Mouse (Mus musculus) large intestine, adult 2 months (tissue): ENCODE measurements around the gene Snapc1. TPM values are rescaled to one million over a fixed set of nuclear protein-coding genes. Genes with fewer than 3 reads are reported as not detected.
A peak's percentile ranks its signal among the peaks of the same experiment; 100 is the strongest.

Experiments
- DNase-seq: peaks from one replicate; pipeline ENCODE4 v3.0.0-alpha.2; 2012; ENCODE audit warnings: low read depth, low spot score
- WGBS: fragments of 180-500 bp; shearing (Covaris S2); methylation state at CpG from one replicate; pipeline ENCODE4 v1.1.7; 2018; 5-methylcytosine and 5-hydroxymethylcytosine counted together
- polyA plus RNA-seq: library from polyadenylated mRNA; depleted of rRNA; stranded (reverse); fragments of >200 nt; gene quantifications from 2 replicates; pipeline ENCODE4 v1.2.3, GENCODE M21; 2012; rRNA removed

Gene Snapc1
- polyA plus RNA-seq = 3.7 and 4.0 TPM in 2 replicates

DNA sequence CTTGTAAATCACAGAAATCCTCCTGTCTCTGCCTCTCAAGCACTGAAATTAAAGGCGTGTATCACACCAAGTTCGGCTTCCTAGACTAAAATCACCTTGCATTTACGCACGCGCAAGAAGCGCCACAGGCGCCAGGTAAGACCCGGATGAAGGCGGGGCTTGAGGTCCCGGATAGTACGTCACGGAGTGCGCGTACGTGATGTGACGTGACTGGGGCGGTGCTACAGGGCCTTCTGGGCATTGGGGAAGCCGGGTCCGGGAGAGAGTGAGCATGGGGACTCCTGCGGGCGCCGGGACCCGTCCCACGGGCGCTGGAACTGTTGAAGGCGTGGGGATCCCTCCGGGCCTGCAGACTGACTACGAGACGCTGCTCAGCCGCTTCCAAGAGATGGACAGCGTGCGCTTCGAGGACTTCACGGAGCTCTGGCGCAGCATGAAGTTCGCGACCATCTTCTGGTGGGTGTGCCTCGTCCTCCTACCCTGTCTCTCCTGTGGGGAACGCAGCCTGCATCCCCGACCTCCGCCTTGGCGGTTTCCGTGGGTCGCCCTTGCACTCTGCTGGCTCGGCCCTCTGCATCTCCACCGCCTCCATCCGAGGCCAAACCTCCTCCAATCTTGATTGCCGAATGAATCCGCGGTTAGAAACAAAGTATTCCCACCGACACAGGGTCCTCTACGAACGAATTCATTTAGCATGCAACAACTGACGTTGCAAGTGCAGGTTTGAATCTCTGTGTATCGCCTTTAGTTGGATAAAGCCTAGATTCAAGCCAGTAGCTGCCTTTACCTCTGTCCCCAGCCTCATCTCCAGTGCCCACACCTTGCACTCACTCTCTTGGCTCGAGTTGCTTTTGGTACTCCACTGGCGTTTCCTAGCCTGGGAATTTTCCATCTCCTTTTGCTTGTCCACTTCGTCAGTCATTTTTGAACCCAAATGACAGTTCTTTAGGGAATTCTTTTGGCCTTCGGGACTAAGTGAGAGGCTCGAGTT lies at the start of gene Snapc1:
Gene Snapc1 (plus strand): TSS at position 191 of the 991 bp plus-strand sequence.
- DNase-seq = peak; percentile 96
- WGBS = under 1% methylated on average over 60 of the region's 60 CpGs

DNA sequence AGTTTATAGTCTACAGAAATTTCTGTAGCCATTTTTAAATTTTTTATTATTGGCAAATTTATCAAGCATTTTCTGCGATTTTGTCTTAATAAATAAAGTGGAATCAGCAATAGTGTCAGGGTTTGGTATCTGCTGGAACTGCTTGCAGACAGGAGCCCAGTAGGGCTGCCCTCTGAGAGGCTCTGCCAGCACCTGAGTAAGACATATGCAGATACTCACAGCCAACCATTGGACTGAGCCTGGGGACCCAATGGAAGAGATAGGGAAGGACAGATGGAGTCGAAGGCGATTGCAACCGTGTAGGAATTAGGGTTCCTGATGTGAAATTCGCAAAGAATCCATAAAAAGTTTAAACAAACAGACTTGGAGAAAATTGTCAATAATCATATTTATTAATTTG lies 45.8 kb upstream of the Snapc1 start:
- no peak for DNase-seq
- 92% methylated on average over 5 of the region's 5 CpGs for WGBS

DNA sequence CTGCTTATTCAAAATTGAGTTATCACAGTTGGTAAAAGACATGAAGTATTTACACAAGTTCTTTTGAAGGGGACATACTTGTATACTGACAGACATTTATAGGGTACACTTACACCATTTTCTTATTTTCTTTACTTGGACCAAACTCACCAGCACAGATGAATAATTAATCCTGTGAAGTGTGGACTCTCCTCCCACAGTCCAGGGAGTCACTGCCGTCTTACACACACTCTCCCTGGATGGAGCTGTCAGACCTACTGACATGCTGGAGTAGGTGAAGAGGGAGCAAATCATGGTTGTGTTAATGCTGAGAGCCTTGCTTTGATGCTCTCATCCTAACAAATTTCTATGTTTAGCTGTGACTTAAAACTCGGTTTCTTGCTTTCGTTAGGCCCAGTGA lies 34.0 kb upstream of the Snapc1 start:
- 86% methylated on average over 3 of the region's 3 CpGs for WGBS
- DNase-seq = no peak

DNA sequence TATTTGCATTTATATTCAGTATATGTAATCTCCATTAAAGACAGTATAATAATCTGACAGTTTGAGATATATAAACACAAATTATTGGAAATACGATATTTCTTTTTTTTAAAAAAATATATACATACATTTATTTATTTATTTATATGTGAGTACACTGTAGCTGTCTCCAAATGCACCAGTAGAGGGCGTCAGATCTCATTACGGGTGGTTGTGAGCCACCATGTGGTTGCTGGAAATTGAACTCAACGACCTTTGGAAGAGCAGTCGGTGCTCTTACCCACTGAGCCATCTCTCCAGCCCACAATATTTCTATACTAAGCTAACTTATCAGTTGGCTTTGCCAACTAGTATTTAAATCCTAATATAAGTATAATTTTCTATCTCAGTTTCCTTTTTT lies 33.0 kb upstream of the Snapc1 start:
- 51% methylated on average over 5 of the region's 5 CpGs for whole genome bisulfite sequencing
- no peak for DNase-seq

DNA sequence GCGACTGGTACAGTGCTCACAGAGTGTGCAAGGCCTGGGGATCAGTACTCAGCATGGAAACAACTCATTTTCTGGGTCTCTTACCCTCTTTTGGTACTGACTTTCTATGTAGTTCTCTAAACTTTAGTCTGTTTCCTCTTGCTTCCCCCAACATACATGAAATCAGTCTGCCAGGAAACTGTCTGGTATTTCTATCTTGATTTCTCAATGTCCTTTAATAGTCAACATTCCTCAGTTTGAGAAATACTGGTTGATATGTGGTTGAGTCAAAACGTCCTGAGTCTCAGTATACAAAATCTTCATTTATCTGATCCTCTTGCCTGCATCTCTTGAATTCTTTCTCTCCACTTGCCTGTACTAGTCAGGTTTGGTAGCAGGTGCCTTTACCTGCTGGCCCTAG lies 29.8 kb upstream of the Snapc1 start:
- no peak for DNase-seq
- WGBS = 81% methylated on average over 2 of the region's 2 CpGs

DNA sequence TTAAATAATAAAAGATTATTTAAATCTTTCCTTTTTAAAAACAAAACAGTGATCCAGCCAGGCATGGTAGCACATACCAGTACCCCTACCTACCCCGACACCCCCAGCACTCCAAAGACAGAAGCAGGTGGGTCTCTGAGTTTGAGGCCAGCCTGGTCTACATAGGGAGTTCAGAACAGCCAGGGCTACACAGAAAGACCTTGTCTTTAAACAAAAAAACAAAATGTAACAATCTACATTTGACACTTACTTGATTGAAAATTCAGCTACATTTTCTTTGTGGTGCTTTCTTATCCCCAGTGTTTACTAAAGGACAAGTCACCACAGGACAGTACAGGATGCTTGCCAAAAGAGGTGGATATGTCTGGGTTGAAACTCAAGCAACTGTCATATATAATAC lies 26.9 kb upstream of the Snapc1 start, which contains the start of gene Gm49321:
Gene Gm49321 (plus strand): TSS at position 301 of the 400 bp plus-strand sequence.
- WGBS = 98% methylated on average over 1 of the region's 1 CpGs
- no peak for DNase-seq

DNA sequence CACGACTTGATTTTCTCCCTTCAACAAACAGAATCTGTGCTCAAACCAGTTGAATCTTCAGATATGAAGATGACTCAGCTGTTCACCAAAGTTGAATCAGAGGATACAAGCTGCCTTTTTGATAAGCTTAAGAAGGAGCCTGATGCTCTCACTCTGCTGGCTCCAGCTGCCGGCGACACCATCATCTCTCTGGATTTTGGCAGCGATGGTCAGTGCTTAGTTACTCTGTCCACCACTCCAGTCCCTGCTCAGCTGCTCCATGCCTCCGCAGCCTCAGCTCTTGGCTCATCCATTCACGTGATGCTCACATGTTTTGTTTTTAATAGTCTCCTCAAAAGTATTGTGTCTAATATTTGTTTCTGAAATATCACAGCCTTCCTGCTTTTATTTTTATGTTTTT lies 24.7 kb upstream of the Snapc1 start:
- 89% methylated on average over 6 of the region's 6 CpGs for WGBS
- no peak for DNase-seq

DNA sequence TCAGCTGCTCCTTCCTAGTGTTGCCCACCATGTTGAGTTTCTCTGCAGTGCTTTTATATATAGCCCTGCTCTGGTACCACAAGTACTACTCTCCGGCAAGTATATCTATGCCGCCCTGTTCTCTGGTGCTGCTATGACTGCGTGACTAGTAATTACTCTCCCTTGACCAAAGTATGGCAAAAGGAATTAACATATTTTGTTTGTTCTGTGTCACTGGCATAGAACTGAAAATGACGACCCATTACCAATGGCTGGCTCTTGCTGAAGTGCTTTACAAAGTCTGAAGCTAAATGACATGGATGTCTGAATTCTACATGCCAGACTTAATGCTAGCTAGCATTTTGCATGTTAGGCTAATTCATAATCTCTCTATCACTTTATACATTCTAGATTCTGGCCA lies 15.9 kb upstream of the Snapc1 start:
- 90% methylated on average over 4 of the region's 4 CpGs for WGBS
- DNase-seq = no peak

DNA sequence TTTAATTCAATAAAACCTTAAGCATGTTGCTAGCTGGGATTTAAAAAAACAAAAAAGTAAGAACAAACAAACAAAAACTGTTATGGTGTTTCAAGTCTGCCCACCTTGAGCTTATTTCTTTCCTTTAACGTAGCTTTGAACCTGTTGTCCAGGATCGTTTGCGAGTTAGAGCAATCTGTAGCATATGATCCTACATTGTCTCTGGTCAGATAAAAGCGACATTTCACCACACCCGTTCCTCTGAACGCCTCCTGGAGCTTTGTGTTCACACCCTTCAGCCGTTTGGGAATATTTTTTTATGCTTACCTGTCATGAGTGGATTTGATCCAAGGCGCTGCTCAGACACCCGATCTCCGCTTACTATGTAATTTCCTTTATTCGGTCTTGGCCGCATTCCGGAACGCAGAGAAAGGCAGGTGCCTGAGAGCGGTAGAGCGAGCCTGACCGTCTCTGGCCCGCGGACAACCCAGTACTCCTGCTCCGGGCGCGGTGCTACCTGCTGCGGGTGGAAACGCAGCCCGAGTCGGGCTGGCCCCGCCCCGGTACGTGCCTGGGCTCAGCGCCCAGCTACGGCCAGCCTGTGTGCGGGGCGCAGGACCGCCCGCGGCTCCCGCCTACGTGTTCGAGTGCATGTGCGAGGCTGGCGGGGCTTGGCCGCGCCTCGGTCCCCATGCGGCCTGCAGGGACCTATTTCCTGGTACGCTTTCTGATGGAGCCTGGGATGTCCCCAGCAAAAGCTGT lies 14.8 kb upstream of the Snapc1 start:
- 9% methylated on average over 46 of the region's 46 CpGs for WGBS
- no peak for DNase-seq

DNA sequence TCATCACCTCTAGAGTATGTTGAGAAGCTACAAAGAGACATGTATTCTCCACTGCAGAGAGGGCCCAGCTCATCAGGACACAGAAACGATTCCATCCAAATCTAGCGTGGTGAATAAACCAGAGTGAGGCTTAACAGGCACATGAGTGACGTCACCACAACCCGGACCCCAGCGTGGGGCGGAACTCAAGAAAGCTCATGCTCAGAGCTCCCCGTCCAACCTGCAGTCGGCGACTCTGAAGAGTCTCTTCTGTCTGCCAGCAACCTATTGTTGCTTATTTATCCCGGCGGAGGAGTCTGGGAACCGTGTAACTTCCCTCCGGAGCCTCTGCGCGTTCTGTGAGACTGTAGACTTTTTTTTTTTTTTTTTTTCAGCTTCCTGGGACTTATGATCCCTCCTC lies 11.4 kb upstream of the Snapc1 start:
- DNase-seq = no peak
- WGBS = 12% methylated on average over 15 of the region's 15 CpGs

DNA sequence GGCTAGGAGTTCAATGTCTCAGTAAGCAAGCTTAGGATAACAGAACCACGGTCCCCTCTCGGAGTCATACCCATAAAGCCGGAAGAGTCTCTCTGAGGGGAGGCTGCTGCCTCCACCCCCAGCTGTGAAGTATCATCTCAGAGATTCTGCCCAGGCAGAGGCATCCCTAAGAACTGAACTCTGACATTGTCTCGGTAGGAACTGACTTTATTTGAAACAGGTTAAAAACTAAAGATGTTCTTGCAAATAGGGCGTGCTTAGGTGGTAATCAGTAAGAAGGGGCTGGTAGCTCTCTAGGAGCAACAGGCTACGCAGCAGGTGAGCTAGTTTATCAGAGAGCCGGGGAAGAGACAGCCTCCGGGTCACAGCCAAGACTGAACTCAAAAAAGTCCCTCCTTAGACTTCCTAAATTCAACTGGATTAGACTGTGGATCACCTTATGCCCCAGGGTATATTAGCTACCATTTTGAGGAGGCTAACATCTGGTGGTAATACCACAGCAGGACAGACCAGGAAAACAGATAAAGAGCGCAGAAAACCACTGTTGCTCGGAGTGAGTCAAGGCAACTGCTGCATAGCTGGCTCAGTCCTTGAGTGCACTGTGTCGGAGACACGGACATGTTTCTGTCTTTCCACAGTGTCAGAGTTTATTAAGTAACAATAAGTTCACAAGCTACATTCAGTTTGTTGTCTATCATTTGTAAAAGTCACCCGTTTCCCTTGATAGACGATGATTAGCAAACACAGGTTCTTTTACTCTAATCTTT lies 10.7 kb upstream of the Snapc1 start:
- no peak for DNase-seq
- 65% methylated on average over 14 of the region's 14 CpGs for WGBS

DNA sequence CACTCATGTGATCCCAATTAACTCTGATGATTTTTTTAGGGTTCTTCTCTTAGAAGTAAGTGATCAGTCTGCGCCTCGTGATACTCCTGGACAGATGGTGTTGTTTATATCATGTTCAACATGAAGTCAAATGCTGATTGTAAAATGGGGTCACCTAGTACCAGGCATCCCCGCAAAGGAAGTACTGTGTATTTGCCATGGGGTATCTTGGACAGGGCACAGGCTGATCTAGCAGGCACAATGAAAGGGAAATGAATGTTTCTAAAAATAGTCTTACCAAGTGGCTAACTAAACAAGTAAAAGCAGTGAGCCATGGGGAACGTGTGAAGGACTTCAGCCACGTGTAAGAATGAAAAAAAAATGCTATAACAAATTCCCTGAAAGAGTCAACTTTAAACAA lies 9.5 kb upstream of the Snapc1 start:
- 65% methylated on average over 5 of the region's 5 CpGs for WGBS
- no peak for DNase-seq

DNA sequence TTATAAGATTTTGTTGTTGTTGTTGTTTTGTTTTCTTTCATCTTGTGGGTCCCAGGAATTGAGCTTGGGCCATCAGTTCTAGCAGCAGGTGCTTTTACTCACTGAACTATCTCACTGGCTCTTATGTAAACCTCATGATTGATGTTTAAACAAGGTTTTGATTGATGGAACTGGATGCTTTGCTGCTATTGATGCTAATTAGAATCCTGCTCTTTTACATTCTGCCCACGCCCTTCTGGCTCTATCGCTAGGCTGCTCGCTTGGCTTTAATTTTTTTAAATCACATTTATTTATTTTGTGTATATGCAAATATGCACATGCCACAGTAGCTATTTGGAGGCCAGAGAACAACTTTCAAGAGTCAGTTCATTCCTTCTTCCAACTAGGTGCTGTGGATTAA lies 6.6 kb upstream of the Snapc1 start:
- DNase-seq = no peak
- WGBS = 63% methylated on average over 3 of the region's 3 CpGs

DNA sequence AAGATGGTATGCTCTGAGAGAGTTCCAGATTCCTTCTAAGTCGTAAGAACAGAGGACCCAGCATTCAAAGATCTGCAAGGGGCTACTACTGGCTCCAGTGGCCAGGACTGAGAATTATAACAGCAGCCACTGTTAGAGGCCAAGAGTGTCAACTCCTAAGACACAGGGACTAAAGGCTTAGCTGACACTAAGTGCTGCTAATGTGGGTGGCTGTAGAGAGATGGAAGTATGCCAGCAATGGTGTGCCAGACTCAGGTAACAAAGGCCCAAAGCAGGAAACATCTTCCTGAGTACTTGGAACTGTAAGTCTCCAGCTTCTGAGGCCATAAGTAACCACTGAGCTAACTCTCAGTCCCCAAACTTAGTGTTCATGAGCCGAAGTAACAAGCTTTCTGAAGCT lies 5.5 kb upstream of the Snapc1 start:
- WGBS = 88% methylated on average over 2 of the region's 2 CpGs
- DNase-seq = no peak

DNA sequence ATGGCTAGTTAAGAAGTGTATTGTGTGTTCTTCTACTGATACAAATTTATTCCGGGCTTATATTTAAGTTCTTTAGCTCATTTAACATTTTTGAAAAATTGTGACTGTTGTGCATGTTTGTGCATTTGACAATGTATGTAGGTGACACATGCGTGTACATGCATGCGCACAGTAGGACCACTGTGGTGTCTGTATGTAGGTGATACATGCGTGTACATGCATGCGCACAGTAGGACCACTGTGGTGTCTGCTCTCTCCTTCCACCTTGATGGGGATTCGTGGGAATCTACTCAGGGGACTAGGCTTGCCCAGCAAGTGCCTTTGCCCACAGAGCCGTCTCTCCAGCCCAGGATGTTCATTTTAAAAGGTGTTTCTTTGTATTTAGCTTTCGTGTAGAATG lies 4.9 kb downstream of the Snapc1 start:
- 96% methylated on average over 8 of the region's 8 CpGs for WGBS
- DNase-seq = no peak

DNA sequence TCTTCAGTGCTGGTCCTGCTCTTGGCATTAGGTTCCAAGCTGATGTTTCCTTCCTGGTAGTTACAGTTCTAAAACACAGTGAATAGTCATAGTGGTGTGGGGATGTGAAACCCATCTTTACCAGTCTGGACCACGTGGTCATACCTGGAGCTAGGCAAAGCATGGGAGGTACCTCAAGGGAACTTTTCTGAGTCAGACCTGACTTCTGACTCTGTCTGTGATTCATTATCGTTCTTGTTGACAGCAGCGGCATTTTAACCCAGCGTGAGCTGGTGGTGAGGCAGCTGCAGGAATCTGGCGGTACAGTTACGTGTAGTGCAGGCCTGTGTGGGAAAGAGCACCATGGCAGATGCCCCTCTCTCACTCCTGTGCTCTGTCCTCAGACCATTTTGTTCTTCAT lies 10.3 kb downstream of the Snapc1 start:
- no peak for DNase-seq
- 90% methylated on average over 6 of the region's 6 CpGs for WGBS

DNA sequence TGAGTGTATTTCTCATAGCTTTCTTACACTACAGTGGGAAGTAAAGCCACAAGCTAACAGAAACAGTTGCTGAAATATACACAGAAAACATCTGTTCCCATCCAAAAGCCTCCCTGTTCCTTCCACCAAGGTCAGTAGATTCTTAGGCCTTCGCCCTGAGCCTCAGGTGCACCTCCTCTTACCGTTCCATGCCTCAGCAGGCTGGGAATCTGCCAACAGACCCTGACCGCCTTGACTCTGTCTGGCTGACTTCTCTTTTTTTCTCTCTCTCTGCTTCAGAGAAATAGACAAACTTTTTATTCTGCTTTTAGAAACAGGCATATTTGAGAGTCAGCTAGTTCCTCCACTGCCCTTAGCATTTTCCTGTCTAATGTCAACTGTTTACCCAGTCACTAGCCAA lies 13.9 kb downstream of the Snapc1 start:
- 89% methylated on average over 3 of the region's 3 CpGs for WGBS
- no peak for DNase-seq

DNA sequence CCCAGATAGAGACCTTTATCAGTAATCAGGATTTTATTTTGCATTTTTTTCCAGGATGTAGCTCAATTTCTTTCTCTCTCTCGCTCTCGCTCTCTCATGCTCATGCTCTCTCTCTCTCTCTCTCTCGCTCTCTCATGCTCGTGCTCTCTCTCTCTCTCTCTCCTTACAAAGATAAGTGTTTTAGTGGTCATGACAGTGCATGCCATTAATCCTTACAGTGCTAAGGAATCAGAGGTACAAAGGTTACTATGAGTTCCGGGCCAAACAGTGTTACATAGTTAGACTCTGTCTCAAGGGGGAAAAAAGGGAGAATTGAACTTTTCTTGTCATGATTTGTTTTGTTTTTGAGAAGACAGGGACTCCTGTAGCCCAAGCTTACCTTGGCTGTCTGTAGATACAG lies 15.4 kb downstream of the Snapc1 start:
- no peak for DNase-seq
- 82% methylated on average over 5 of the region's 5 CpGs for WGBS

DNA sequence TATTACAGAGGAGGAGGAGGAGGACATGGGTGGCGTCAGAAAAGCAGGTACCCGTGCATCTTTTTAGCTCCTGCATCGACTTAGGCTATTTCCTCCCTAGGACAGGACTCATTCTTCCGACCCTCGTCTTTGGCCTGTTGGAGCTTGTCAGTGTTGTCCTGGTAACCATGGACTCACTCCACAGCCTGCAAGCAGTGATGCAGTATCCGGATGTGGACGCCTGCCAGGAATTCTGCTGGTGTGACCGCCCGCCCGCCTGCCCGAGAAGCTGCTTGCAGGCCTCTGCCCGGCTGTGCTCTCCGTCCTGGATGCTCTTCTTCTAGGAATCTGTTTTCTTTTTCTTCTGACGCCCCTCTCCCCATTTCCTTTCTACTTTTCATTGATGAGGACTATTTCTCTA lies 18.3 kb downstream of the Snapc1 start:
- WGBS = 73% methylated on average over 14 of the region's 14 CpGs
- DNase-seq = no peak

DNA sequence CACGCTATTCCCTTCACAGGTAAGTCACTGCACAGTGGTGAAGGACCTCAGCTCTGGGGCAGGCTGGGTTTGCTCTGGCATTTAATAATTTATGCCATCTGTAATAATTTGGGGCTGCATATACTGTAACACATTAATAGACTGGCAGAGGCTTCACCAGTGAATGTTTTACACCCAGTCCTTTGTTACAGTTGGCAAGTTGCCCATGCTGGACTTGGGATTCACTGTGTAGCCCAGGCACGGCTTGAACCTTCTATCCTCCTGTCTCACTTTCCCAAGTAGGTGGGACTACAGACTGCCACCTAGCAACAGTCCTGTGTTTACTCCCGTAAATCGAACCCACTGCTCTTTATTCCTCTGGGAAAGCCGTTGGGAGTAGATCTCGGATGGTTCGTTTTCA lies 22.0 kb downstream of the Snapc1 start:
- DNase-seq = no peak

More for the DNA sequence above, 22.0 kb downstream of the Snapc1 start:
- 79% methylated on average over 7 of the region's 7 CpGs for WGBS
